Mouse (Mus musculus) midbrain, postnatal 0 days (tissue): ENCODE measurements around the gene Ncan. TPM values are rescaled to one million over a fixed set of nuclear protein-coding genes. Genes with fewer than 3 reads are reported as not detected.

ENCODE experiments used
- ATAC-seq: fragments of 200-750 bp; cut with Nextera tagmentation; 2 replicates; pipeline ENCODE4 v1.8.0; 2017; ENCODE audit warnings: moderate number of reproducible peaks, mild to moderate bottlenecking, moderate TSS enrichment, moderate library complexity; ENCODE audit not compliant: low FRiP score
- DNase-seq: peaks from one replicate; pipeline ENCODE4 v3.0.0-alpha.2; 2015; ENCODE audit warnings: low spot score
- H3K27ac ChIP-seq: fragments of 300-500 bp; sonication (generic); 2 replicates; pipeline ENCODE4 v1.5.1; 2014; ENCODE audit warnings: low read depth, mild to moderate bottlenecking, low read length, mixed read lengths
- H3K27me3 ChIP-seq: fragments of 300-500 bp; sonication (generic); 2 replicates; pipeline ENCODE4 v1.6.1; 2014; ENCODE audit warnings: low read length, control low read depth, mixed read lengths; ENCODE audit not compliant: insufficient read depth
- H3K36me3 ChIP-seq: fragments of 300-500 bp; sonication (generic); 2 replicates; pipeline ENCODE4 v1.6.1; 2014; ENCODE audit warnings: low read length, control low read depth, mixed read lengths; ENCODE audit not compliant: insufficient read depth
- H3K4me1 ChIP-seq: fragments of 300-500 bp; sonication (generic); 2 replicates; pipeline ENCODE4 v1.6.1; 2014; ENCODE audit warnings: mild to moderate bottlenecking, control low read depth, antibody characterized with exemption, low read length, mixed read lengths; ENCODE audit not compliant: insufficient read depth
- H3K4me2 ChIP-seq: fragments of 300-500 bp; sonication (generic); 2 replicates; pipeline ENCODE4 v1.6.1; 2014; ENCODE audit warnings: low read depth, mild to moderate bottlenecking, low read length, mixed read lengths; ENCODE audit not compliant: poor library complexity, severe bottlenecking
- H3K4me3 ChIP-seq: fragments of 300-500 bp; sonication (generic); 2 replicates; pipeline ENCODE4 v1.5.1; 2014; ENCODE audit warnings: low read depth, mild to moderate bottlenecking, low read length, moderate library complexity
- H3K9ac ChIP-seq: fragments of 300-500 bp; sonication (generic); replicated peaks from 2 replicates; pipeline ENCODE4 v1.6.1; 2014; ENCODE audit warnings: mild to moderate bottlenecking, low read length, moderate library complexity, mixed read lengths; ENCODE audit not compliant: poor library complexity, severe bottlenecking
- H3K9me3 ChIP-seq: fragments of 300-500 bp; sonication (generic); 2 replicates; pipeline ENCODE4 v1.6.1; 2016; ENCODE audit warnings: low read length, control low read depth
- CTCF ChIP-seq: IDR thresholded peaks from 2 replicates; pipeline ENCODE4 v1.5.1; 2016; ENCODE audit warnings: antibody characterized with exemption, mild to moderate bottlenecking
- WGBS: fragments of 180-500 bp; shearing (Covaris S2); extraction: QIAGEN DNeasy Blood & Tissue Kit; methylation state at CpG from one replicate; pipeline ENCODE4 v1.1.7; 2014; 5-methylcytosine and 5-hydroxymethylcytosine counted together
- polyA plus RNA-seq: library from polyadenylated mRNA; unstranded; fragments of >200 nt; fragmentation: Nextera tagmentation; extraction: Ambion mirVana; gene quantifications from 2 replicates; pipeline ENCODE4 v1.2.1, GENCODE M21; 2015
- total RNA-seq: library from RNA; depleted of rRNA; stranded (reverse); fragments of >200 nt; gene quantifications from 2 replicates; pipeline ENCODE4 v1.2.3, GENCODE M21; 2014

Ncan gene
- total and polyA plus RNA-seq, 2 experiments from 2014 or later: 210 to 447 TPM

GRCm38 (mm10) chr8:70111192-70111795 lies 9.4 kb downstream of the Ncan start:
- DNase-seq (no peak), ATAC-seq (no peak)
- H3K36me3 ChIP-seq: peaks cover 62% of the 10 kb centered on the region
- no peak overlapping the region for H3K4me3 ChIP-seq
- WGBS: 62% methylated on average over 23 of the region's 23 CpGs
- no peak overlapping the region for H3K9ac ChIP-seq
- peaks cover 2% of the 10 kb centered on the region; the same call in 1 of the 2 replicates for H3K4me1 ChIP-seq
- no peak overlapping the region for H3K27ac ChIP-seq
- no peak for TF ChIP-seq CTCF
- no peaks in the 10 kb centered on the region for H3K9me3 ChIP-seq
- no peak overlapping the region for H3K4me2 ChIP-seq
- no peaks in the 10 kb centered on the region for H3K27me3 ChIP-seq

GRCm38 (mm10) chr8:70110451-70110850 lies 10.2 kb downstream of the Ncan start:
- Histone ChIP-seq H3K27ac (no peak overlapping the region), H3K4me2 (no peak overlapping the region), H3K27me3 (no peaks in the 10 kb centered on the region), H3K9ac (no peak overlapping the region), H3K9me3 (no peaks in the 10 kb centered on the region), H3K36me3 (peaks cover 67% of the 10 kb centered on the region), H3K4me3 (no peak overlapping the region), H3K4me1 (peaks cover 2% of the 10 kb centered on the region; the same call in 1 of the 2 replicates)
- no peak for TF ChIP-seq CTCF
- DNase-seq: no peak
- 97% methylated on average over 2 of the region's 2 CpGs for WGBS
- no peak for ATAC-seq

- no peaks in the 10 kb centered on the region for H3K27me3 ChIP-seq
- no peak overlapping the region for H3K9ac ChIP-seq
- no peak for TF ChIP-seq CTCF
- no peak for DNase-seq
- WGBS: 76% methylated on average over 7 of the region's 7 CpGs
- H3K4me3 ChIP-seq: no peak overlapping the region
- H3K36me3 ChIP-seq: peaks cover 69% of the 10 kb centered on the region
- ATAC-seq: no peak
- H3K4me1 ChIP-seq: no peaks in the 10 kb centered on the region
- no peak overlapping the region for H3K4me2 ChIP-seq
- H3K9me3 ChIP-seq: no peaks in the 10 kb centered on the region
- H3K27ac ChIP-seq: no peak overlapping the region
Observed at GRCm38 (mm10) chr8:70104922-70105321, 15.8 kb downstream of the Ncan start.

- Histone ChIP-seq H3K4me1 (no peaks in the 10 kb centered on the region), H3K4me3 (no peak overlapping the region), H3K27me3 (no peaks in the 10 kb centered on the region), H3K9ac (no peak overlapping the region), H3K36me3 (peaks cover 69% of the 10 kb centered on the region), H3K9me3 (no peaks in the 10 kb centered on the region), H3K4me2 (no peak overlapping the region), H3K27ac (no peak overlapping the region)
- 16% methylated on average over 6 of the region's 6 CpGs for WGBS
- TF ChIP-seq CTCF: peak; percentile 71
- peak; percentile 47 for ATAC-seq
- peak; percentile 63 for DNase-seq
Observed at GRCm38 (mm10) chr8:70104506-70104905, 16.2 kb downstream of the Ncan start.

GRCm38 (mm10) chr8:70100241-70100640 lies 20.4 kb downstream of the Ncan start:
- Histone ChIP-seq H3K4me1 (no peaks in the 10 kb centered on the region), H3K36me3 (peaks cover 71% of the 10 kb centered on the region), H3K27ac (no peak overlapping the region), H3K4me2 (no peak overlapping the region), H3K27me3 (no peaks in the 10 kb centered on the region), H3K9me3 (no peaks in the 10 kb centered on the region), H3K4me3 (no peak overlapping the region), H3K9ac (no peak overlapping the region)
- DNase-seq (no peak), ATAC-seq (no peak)
- no peak for TF ChIP-seq CTCF
- WGBS: 89% methylated on average over 8 of the region's 8 CpGs

- Histone ChIP-seq H3K9ac (no peak overlapping the region), H3K36me3 (peaks cover 74% of the 10 kb centered on the region), H3K9me3 (no peaks in the 10 kb centered on the region), H3K27me3 (no peaks in the 10 kb centered on the region), H3K27ac (no peak overlapping the region), H3K4me2 (no peak overlapping the region), H3K4me1 (no peaks in the 10 kb centered on the region), H3K4me3 (no peak overlapping the region)
- WGBS: 79% methylated on average over 8 of the region's 8 CpGs
- no peak for TF ChIP-seq CTCF
- no peak for ATAC-seq
- DNase-seq: no peak
Observed at GRCm38 (mm10) chr8:70099276-70099675, 21.4 kb downstream of the Ncan start.
